Mouse (Mus musculus) megakaryocyte, embryonic 14.5 days (primary cell): ENCODE results near the gene Aktip.

ENCODE experiments used
- FLI1 ChIP-seq: IDR thresholded peaks from 2 replicates; pipeline ENCODE4 v1.6.1; 2012; ENCODE audit warnings: low read length, inconsistent platforms, mixed read lengths
- GATA1 ChIP-seq: IDR thresholded peaks from 3 replicates; pipeline ENCODE4 v1.6.1; 2012; ENCODE audit warnings: mixed read lengths, low read length, inconsistent platforms, borderline replicate concordance

- TF ChIP-seq GATA1: no peak
- TF ChIP-seq FLI1: no peak
These were observed 22.1 kb upstream of the Aktip start for GRCm38 (mm10) chr8:91221841-91222240.
